Mouse (Mus musculus) ZHBTc4 (cell line): ENCODE data around the gene Agfg2.

Experiments used
- DNase-seq: peaks from one replicate; pipeline ENCODE4 v3.0.0-alpha.2; 2011; ENCODE audit warnings: low read depth, low spot score

Gene Agfg2

GRCm38 (mm10) chr5:137609292-137609691, 75.2 kb downstream of the Agfg2 start:
- DNase-seq: no peak

GRCm38 (mm10) chr5:137608654-137609190, 75.8 kb downstream of the Agfg2 start:
- peak; percentile 45 for DNase-seq

GRCm38 (mm10) chr5:137607860-137608653, 76.5 kb downstream of the Agfg2 start:
- peak; percentile 84 for DNase-seq

GRCm38 (mm10) chr5:137601365-137601729, 83.2 kb downstream of the Agfg2 start:
- peak; percentile 74 for DNase-seq

- DNase-seq: peak; percentile 99
Observed at GRCm38 (mm10) chr5:137600619-137601364, 83.7 kb downstream of the Agfg2 start, which contains the start of gene Mospd3. Mospd3 (minus strand) TSS chr5:137601058.
